Mouse (Mus musculus) neural tube, embryonic 15.5 days (tissue): ENCODE measurements around the gene Fam107a. TPM values are rescaled to one million over a fixed set of nuclear protein-coding genes. Genes with fewer than 3 reads are reported as not detected.
A peak's percentile ranks its signal among the peaks of the same experiment; 100 is the strongest.

ENCODE experiments used
- ATAC-seq: fragments of 200-750 bp; cut with Nextera tagmentation; 2 replicates; pipeline ENCODE4 v1.8.0; 2017; ENCODE audit warnings: mild to moderate bottlenecking, moderate TSS enrichment, moderate library complexity; ENCODE audit not compliant: low FRiP score
- H3K27ac ChIP-seq: fragments of 300-500 bp; sonication (generic); replicated peaks from 2 replicates; pipeline ENCODE4 v1.5.1; 2015; ENCODE audit warnings: mild to moderate bottlenecking, inconsistent platforms
- H3K27me3 ChIP-seq: fragments of 300-500 bp; sonication (generic); replicated peaks from 2 replicates; pipeline ENCODE4 v1.6.1; 2015; ENCODE audit warnings: inconsistent platforms
- H3K36me3 ChIP-seq: fragments of 300-500 bp; sonication (generic); 2 replicates; pipeline ENCODE4 v1.6.1; 2015; ENCODE audit warnings: inconsistent platforms
- H3K4me1 ChIP-seq: fragments of 300-500 bp; sonication (generic); 2 replicates; pipeline ENCODE4 v1.6.1; 2015; ENCODE audit warnings: inconsistent platforms
- H3K4me2 ChIP-seq: fragments of 300-500 bp; sonication (generic); 2 replicates; pipeline ENCODE4 v1.6.1; 2015; ENCODE audit warnings: inconsistent platforms, mild to moderate bottlenecking, moderate library complexity
- H3K4me3 ChIP-seq: fragments of 300-500 bp; sonication (generic); replicated peaks from 2 replicates; pipeline ENCODE4 v1.5.1; 2015; ENCODE audit warnings: mild to moderate bottlenecking, inconsistent platforms
- H3K9ac ChIP-seq: fragments of 300-500 bp; sonication (generic); replicated peaks from 2 replicates; pipeline ENCODE4 v1.6.1; 2015; ENCODE audit warnings: mild to moderate bottlenecking, inconsistent platforms
- H3K9me3 ChIP-seq: fragments of 300-500 bp; sonication (generic); replicated peaks from 2 replicates; pipeline ENCODE4 v1.6.1; 2016; ENCODE audit warnings: inconsistent platforms
- WGBS: fragments of 180-500 bp; shearing (Covaris S2); methylation state at CpG from one replicate; pipeline ENCODE4 v1.1.7; 2015; ENCODE audit warnings: mixed read lengths; 5-methylcytosine and 5-hydroxymethylcytosine counted together
- polyA plus RNA-seq: library from polyadenylated mRNA; unstranded; fragments of >200 nt; fragmentation: Nextera tagmentation; extraction: Ambion mirVana; gene quantifications from 2 replicates; pipeline ENCODE4 v1.2.1, GENCODE M21; 2015

Fam107a gene
- 0.44 and 0.87 TPM in 2 replicates for polyA plus RNA-seq

- WGBS = 10% methylated on average over 41 of the region's 41 CpGs
- ATAC-seq = no peak; the same call in none of the 2 replicates
- Histone ChIP-seq H3K27me3 (peaks cover 50% of the 10 kb centered on the region), H3K4me2 (peak within 1 kb of the TSS; percentile 62), H3K9me3 (no peaks in the 10 kb centered on the region), H3K9ac (0 out of 2 replicates have a peak within 1 kb of the TSS, but pooled peaks have one; percentile 30), H3K4me1 (peaks cover 17% of the 10 kb centered on the region), H3K27ac (no peak within 1 kb of the TSS), H3K36me3 (no peaks in the 10 kb centered on the region), H3K4me3 (peak within 1 kb of the TSS; percentile 34)
These were observed at the start of gene Fam107a for GRCm38 (mm10) chr14:8317194-8318097. TSS of gene Fam107a (minus strand) at chr14:8318023.

DNA sequence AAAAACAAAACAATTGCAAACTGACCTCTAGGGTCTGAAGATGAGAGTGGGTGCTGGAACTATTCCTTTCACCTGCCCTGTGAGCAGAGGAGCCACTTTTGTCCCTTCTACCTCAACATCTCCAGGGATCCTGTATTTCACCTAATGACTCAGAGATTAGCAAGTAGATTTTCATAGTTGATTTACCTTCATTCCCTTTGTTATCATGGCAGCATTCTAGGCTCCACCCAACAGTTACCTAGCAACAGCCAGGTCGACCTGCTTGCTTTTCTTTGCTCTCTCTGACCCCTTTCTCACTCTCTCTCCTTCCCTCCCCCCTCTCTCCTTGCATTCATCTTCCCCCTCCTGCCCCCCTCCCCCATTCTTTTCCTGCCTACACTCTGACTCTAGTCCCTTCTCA is 49.3 kb upstream of the Fam107a start:
- H3K4me1 ChIP-seq = peaks cover 6% of the 10 kb centered on the region; the same call in 1 of the 2 replicates
- 5% methylated on average over 1 of the region's 1 CpGs for WGBS
- no peaks in the 10 kb centered on the region for H3K27me3 ChIP-seq
- H3K9ac ChIP-seq = no peak overlapping the region
- H3K9me3 ChIP-seq = no peaks in the 10 kb centered on the region
- H3K36me3 ChIP-seq = no peaks in the 10 kb centered on the region
- 0 out of 2 replicates have a peak, but pooled peaks have one; percentile 31 for ATAC-seq
- no peak overlapping the region for H3K27ac ChIP-seq
- H3K4me3 ChIP-seq = no peak overlapping the region
- no peak overlapping the region for H3K4me2 ChIP-seq

DNA sequence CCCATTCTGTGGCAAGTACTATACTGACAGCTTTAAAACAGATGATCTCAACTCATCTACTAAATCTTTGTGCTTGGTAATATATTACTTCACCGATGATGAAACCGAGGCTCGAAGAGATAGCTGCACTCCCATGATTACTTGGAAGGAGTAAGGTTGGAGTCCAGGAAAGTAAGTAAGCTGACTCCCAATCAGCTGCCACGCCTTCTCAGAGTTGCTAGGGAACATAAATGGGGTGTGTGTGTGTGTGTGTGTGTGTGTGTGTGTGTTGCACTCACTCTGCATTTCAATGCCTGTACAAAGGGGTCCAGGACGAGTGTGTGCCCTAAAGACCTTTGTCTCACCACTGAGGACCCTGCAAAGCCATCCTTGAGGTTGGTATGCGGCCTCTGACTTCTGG is 48.0 kb upstream of the Fam107a start:
- 75% methylated on average over 6 of the region's 6 CpGs for WGBS
- Histone ChIP-seq H3K27ac (no peak overlapping the region), H3K27me3 (no peaks in the 10 kb centered on the region), H3K9me3 (no peaks in the 10 kb centered on the region), H3K4me2 (no peak overlapping the region), H3K36me3 (no peaks in the 10 kb centered on the region), H3K4me1 (peaks cover 6% of the 10 kb centered on the region; the same call in 1 of the 2 replicates), H3K4me3 (no peak overlapping the region), H3K9ac (no peak overlapping the region)
- no peak for ATAC-seq

DNA sequence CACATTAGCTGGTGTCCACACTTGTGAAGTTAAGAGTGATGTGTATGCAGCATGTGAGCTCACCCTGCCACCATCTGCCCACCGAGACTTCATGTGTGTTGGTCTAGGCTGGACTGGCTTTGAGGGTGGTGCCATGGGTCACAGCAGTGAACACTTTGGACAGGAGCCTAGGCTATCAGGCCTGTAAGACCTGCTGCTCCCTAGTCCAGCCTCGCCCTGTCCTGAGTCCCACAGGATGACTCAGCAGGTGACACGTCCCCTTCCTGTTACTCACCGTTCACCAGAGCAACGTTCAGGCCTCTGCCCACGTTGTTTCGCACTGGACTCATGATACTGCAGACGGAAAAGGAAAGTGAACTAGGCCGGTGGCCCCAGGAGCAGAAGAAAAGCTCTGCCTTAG is 39.0 kb upstream of the Fam107a start:
- Histone ChIP-seq H3K9ac (no peak overlapping the region), H3K27ac (no peak overlapping the region), H3K4me2 (no peak overlapping the region), H3K36me3 (no peaks in the 10 kb centered on the region), H3K4me1 (0 out of 2 replicates have a peak, but pooled peaks cover 3% of the 10 kb centered on the region), H3K9me3 (no peaks in the 10 kb centered on the region), H3K4me3 (no peak overlapping the region), H3K27me3 (no peaks in the 10 kb centered on the region)
- ATAC-seq = no peak
- 81% methylated on average over 9 of the region's 9 CpGs for WGBS

- Histone ChIP-seq H3K4me2 (no peak overlapping the region), H3K27ac (peak overlapping the region; percentile 18; the same call in 1 of the 2 replicates), H3K36me3 (no peaks in the 10 kb centered on the region), H3K27me3 (no peaks in the 10 kb centered on the region), H3K9ac (no peak overlapping the region), H3K4me1 (0 out of 2 replicates have a peak, but pooled peaks cover 3% of the 10 kb centered on the region), H3K4me3 (no peak overlapping the region), H3K9me3 (no peaks in the 10 kb centered on the region)
- ATAC-seq = peak; percentile 84
- 25% methylated on average over 6 of the region's 6 CpGs for WGBS
These were observed 38.2 kb upstream of the Fam107a start for GRCm38 (mm10) chr14:8355999-8356501.

GRCm38 (mm10) chr14:8348927-8349326 is 31.1 kb upstream of the Fam107a start:
- 0 out of 2 replicates have a peak, but pooled peaks cover 3% of the 10 kb centered on the region for H3K27me3 ChIP-seq
- 73% methylated on average over 9 of the region's 9 CpGs for WGBS
- no peaks in the 10 kb centered on the region for H3K9me3 ChIP-seq
- ATAC-seq = no peak
- H3K9ac ChIP-seq = no peak overlapping the region
- H3K4me3 ChIP-seq = no peak overlapping the region
- H3K36me3 ChIP-seq = no peaks in the 10 kb centered on the region
- no peak overlapping the region for H3K4me2 ChIP-seq
- no peak overlapping the region for H3K27ac ChIP-seq
- no peaks in the 10 kb centered on the region for H3K4me1 ChIP-seq

- Histone ChIP-seq H3K27ac (no peak overlapping the region), H3K4me2 (no peak overlapping the region), H3K9ac (no peak overlapping the region), H3K4me3 (no peak overlapping the region), H3K27me3 (0 out of 2 replicates have a peak, but pooled peaks cover 4% of the 10 kb centered on the region), H3K36me3 (no peaks in the 10 kb centered on the region), H3K9me3 (no peaks in the 10 kb centered on the region), H3K4me1 (no peaks in the 10 kb centered on the region)
- WGBS = 24% methylated on average over 7 of the region's 7 CpGs
- peak; percentile 42; the same call in 1 of the 2 replicates for ATAC-seq
These were observed 28.6 kb upstream of the Fam107a start for GRCm38 (mm10) chr14:8346255-8346997.

GRCm38 (mm10) chr14:8345566-8345965 is 27.7 kb upstream of the Fam107a start:
- no peak for ATAC-seq
- H3K4me2 ChIP-seq = no peak overlapping the region
- H3K9me3 ChIP-seq = no peaks in the 10 kb centered on the region
- 84% methylated on average over 4 of the region's 4 CpGs for WGBS
- no peaks in the 10 kb centered on the region for H3K4me1 ChIP-seq
- H3K27ac ChIP-seq = no peak overlapping the region
- H3K4me3 ChIP-seq = no peak overlapping the region
- H3K27me3 ChIP-seq = 0 out of 2 replicates have a peak, but pooled peaks cover 6% of the 10 kb centered on the region
- no peaks in the 10 kb centered on the region for H3K36me3 ChIP-seq
- no peak overlapping the region for H3K9ac ChIP-seq

DNA sequence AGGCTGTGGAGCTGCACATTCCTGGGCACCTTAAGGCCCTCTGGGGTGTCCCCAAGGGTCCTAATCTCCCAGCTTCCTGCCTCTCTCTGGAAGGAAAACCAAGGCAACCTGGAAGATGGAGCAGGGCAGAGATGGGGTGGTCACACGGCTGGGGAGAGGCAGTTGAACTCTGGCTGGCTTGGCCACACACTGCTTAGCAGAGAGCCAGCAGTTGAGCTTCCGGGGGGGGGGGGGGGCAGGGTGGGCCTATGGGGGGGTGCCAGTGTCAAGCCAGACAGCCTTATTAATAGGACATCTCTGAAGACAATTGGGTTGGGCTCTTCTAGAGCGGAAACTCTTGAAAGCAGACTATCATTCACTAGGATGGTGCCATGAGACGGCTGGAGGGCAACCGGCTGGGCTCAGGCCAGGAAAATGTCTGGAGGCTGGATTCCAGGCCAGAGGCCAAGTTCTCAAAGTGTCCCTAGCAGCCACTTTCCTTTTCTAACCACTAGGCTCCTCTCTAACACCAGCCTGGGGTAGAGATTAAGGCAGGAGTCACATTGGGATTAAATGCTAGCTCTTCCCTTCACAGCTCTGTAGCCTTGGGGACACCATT is 24.8 kb upstream of the Fam107a start:
- no peaks in the 10 kb centered on the region for H3K36me3 ChIP-seq
- H3K9me3 ChIP-seq = no peaks in the 10 kb centered on the region
- WGBS = 72% methylated on average over 5 of the region's 5 CpGs
- H3K9ac ChIP-seq = no peak overlapping the region
- 0 out of 2 replicates have a peak, but pooled peaks cover 6% of the 10 kb centered on the region for H3K27me3 ChIP-seq
- no peak overlapping the region for H3K4me2 ChIP-seq
- no peak for ATAC-seq
- H3K27ac ChIP-seq = no peak overlapping the region
- no peaks in the 10 kb centered on the region for H3K4me1 ChIP-seq
- H3K4me3 ChIP-seq = no peak overlapping the region

DNA sequence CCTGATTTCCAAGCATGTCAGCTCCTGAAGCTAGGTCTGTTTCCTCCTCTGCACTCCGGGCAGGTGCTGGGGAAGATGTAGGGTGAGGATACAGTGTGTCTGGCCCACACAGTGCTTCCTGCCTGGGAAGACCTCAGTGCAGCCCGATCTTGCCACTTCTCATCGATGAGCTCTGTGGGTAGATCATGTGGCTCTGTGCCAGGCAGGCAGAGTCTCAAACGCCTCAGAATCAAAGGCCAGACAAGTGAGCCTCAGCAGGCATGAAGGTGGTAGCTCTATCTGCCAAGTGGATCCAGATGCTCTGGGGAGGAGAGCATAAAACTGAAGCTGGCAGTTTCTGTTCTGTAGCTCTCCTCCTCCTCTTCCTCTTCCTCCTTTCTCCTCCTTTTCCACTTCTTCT is 22.4 kb upstream of the Fam107a start:
- no peak overlapping the region for H3K4me2 ChIP-seq
- 0 out of 2 replicates have a peak, but pooled peaks cover 6% of the 10 kb centered on the region for H3K27me3 ChIP-seq
- WGBS = 68% methylated on average over 4 of the region's 4 CpGs
- no peaks in the 10 kb centered on the region for H3K4me1 ChIP-seq
- H3K9me3 ChIP-seq = no peaks in the 10 kb centered on the region
- H3K36me3 ChIP-seq = no peaks in the 10 kb centered on the region
- H3K9ac ChIP-seq = no peak overlapping the region
- no peak overlapping the region for H3K4me3 ChIP-seq
- H3K27ac ChIP-seq = no peak overlapping the region
- ATAC-seq = no peak

DNA sequence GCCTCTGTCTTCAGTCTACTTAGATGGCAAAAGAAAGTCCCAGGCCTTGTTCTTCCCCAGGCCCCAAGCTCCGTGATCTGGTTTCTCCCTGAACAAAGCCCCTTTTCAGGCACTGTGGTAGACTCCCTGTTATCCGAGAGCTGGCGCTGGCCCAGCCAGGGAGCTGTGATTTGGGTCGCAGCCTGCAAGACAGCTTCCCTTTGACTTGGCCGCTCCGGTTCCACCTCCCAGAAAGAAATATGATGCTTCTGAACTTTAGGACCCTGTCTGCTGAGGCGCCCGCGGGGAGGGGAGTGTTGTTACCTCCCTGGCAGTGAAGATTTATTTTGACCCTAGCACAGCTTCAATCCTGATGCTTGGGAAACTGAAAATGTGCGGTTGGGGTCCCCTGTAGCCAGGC is 18.1 kb upstream of the Fam107a start:
- Histone ChIP-seq H3K4me3 (no peak overlapping the region), H3K27ac (no peak overlapping the region), H3K27me3 (0 out of 2 replicates have a peak, but pooled peaks cover 2% of the 10 kb centered on the region), H3K4me2 (no peak overlapping the region), H3K9ac (no peak overlapping the region), H3K36me3 (no peaks in the 10 kb centered on the region), H3K4me1 (peaks cover 3% of the 10 kb centered on the region; the same call in 1 of the 2 replicates), H3K9me3 (no peaks in the 10 kb centered on the region)
- WGBS = 28% methylated on average over 10 of the region's 10 CpGs
- ATAC-seq = peak; percentile 50
